Mouse (Mus musculus): ENCODE measurements at regions not wholly inside any gene's neighbourhood (a gene's known extent, or its start where the extent isn't known, plus 50 kb on each side); places are given as distances from the start of the nearest gene placed in this dataset.
A peak's percentile ranks its signal among the peaks of the same experiment; 100 is the strongest.

DNA sequence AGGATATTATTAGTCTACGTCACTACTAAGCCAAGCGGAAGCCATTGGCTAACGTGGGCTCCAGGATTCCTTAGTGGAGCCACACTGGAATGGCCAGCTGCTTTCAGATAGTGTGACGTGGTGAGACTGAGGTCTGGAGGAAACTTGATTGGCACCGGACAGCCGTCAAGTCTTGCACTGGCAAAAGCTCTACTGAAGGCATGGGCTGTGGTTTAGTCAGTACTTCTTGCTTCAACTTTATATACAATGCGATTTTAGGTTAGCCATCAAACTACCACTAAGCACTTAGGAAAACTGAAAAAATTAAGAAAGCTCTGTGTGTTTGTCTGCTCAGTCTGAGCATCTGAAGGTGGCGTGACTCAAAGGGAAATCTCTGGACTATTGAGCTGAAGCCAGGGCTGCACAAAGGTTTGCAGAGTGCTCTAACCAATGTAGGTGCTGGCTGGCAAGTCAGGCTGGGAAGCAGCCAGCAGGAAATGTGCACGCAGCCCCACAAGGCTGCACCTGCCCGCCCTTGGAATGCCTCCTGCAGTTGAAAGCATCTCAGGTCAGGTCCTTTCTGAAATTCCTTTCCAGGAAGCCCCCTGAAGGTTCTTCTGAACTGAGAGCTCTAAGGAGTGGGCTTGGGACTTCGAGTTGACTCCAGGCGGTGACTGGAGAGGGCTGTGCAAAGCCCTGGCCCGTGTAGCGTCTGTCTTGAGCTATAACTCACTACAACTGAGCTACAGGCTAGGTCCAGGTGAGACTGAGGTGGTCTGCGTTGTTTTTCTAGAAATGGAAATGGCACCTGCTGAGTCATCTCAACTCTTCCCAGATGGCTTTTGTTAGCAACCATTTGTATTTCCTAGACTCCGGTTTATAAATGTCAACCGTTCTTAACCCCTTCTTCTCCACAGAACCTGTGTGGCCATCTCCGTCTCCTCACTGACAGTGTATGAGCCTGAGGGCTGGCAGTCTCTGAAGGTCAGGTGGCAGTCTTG is 172.2 kb upstream of the Id2 start:
- no peak overlapping the region for H3K4me3 ChIP-seq (ENCODE audit: low read depth, low read length)
- H3K4me1 ChIP-seq (ENCODE audit: control insufficient read depth, insufficient read depth, low read length) = peaks cover 3% of the 10 kb centered on the region
- TF ChIP-seq CTCF (IDR thresholded peaks at IDR 0.05; ENCODE audit: low read depth, low read length) (no peak), EP300 (IDR thresholded peaks at IDR 0.05; ENCODE audit: insufficient read depth, low read depth, low read length) (no peak), POLR2A (IDR thresholded peaks at IDR 0.05; ENCODE audit: insufficient read depth, low read length) (no peak)
- H3K36me3 ChIP-seq (ENCODE audit: control insufficient read depth, insufficient read depth, low read length, poor library complexity, severe bottlenecking) = no peaks in the 10 kb centered on the region
- H3K9me3 ChIP-seq (replicated peaks; ENCODE audit: control insufficient read depth, insufficient read depth, low read length, poor library complexity, severe bottlenecking) = no peaks in the 10 kb centered on the region
- H3K27me3 ChIP-seq (ENCODE audit: control insufficient read depth, insufficient read depth, low read length, poor library complexity, severe bottlenecking) = no peaks in the 10 kb centered on the region
- H3K9ac ChIP-seq (ENCODE audit: low read depth, poor library complexity, severe bottlenecking) = no peak overlapping the region
- no peak overlapping the region for H3K27ac ChIP-seq (ENCODE audit: insufficient read depth, low read length)

DNA sequence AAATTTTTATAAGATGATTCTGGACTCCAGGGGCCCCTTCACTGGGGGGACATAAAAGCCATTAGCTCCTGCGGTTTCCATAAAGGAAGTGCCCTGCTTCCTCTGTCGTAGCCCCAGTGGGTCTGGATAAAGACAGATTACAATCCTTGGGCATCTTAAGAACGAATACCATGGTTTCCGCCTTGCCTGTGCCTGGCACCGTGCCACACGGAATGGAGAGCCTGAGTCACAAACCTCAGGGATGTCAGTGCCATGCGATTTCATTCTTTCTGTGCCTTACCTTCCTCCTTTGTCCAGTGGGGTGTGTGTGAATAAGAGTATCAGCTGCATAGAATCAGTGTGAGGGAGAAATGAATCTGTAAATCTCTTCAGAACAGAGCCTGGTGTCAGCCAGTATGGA is 171.4 kb upstream of the Id2 start:
- no peak for TF ChIP-seq POLR2A (IDR thresholded peaks at IDR 0.05; ENCODE audit: insufficient read depth, low read length)
- TF ChIP-seq EP300 (IDR thresholded peaks at IDR 0.05; ENCODE audit: insufficient read depth, low read depth, low read length) = no peak
- TF ChIP-seq CTCF (IDR thresholded peaks at IDR 0.05; ENCODE audit: low read depth, low read length) = no peak
- H3K9me3 ChIP-seq (replicated peaks; ENCODE audit: control insufficient read depth, insufficient read depth, low read length, poor library complexity, severe bottlenecking) = no peaks in the 10 kb centered on the region
- no peaks in the 10 kb centered on the region for H3K36me3 ChIP-seq (ENCODE audit: control insufficient read depth, insufficient read depth, low read length, poor library complexity, severe bottlenecking)
- H3K27ac ChIP-seq (ENCODE audit: insufficient read depth, low read length) = no peak overlapping the region
- H3K4me3 ChIP-seq (ENCODE audit: low read depth, low read length) = no peak overlapping the region
- H3K4me1 ChIP-seq (ENCODE audit: control insufficient read depth, insufficient read depth, low read length) = peaks cover 3% of the 10 kb centered on the region
- H3K27me3 ChIP-seq (ENCODE audit: control insufficient read depth, insufficient read depth, low read length, poor library complexity, severe bottlenecking) = no peaks in the 10 kb centered on the region
- no peak overlapping the region for H3K9ac ChIP-seq (ENCODE audit: low read depth, poor library complexity, severe bottlenecking)

GRCm38 (mm10) chr12:25267572-25268115 is 170.7 kb upstream of the Id2 start:
- H3K36me3 ChIP-seq (ENCODE audit: control insufficient read depth, insufficient read depth, low read length, poor library complexity, severe bottlenecking) = no peaks in the 10 kb centered on the region
- no peak overlapping the region for H3K9ac ChIP-seq (ENCODE audit: low read depth, poor library complexity, severe bottlenecking)
- TF ChIP-seq POLR2A (IDR thresholded peaks at IDR 0.05; ENCODE audit: insufficient read depth, low read length) (no peak), EP300 (IDR thresholded peaks at IDR 0.05; ENCODE audit: insufficient read depth, low read depth, low read length) (no peak), CTCF (IDR thresholded peaks at IDR 0.05; ENCODE audit: low read depth, low read length) (no peak)
- H3K27ac ChIP-seq (ENCODE audit: insufficient read depth, low read length) = no peak overlapping the region
- peaks cover 3% of the 10 kb centered on the region for H3K4me1 ChIP-seq (ENCODE audit: control insufficient read depth, insufficient read depth, low read length)
- H3K9me3 ChIP-seq (replicated peaks; ENCODE audit: control insufficient read depth, insufficient read depth, low read length, poor library complexity, severe bottlenecking) = no peaks in the 10 kb centered on the region
- H3K4me3 ChIP-seq (ENCODE audit: low read depth, low read length) = no peak overlapping the region
- H3K27me3 ChIP-seq (ENCODE audit: control insufficient read depth, insufficient read depth, low read length, poor library complexity, severe bottlenecking) = no peaks in the 10 kb centered on the region

DNA sequence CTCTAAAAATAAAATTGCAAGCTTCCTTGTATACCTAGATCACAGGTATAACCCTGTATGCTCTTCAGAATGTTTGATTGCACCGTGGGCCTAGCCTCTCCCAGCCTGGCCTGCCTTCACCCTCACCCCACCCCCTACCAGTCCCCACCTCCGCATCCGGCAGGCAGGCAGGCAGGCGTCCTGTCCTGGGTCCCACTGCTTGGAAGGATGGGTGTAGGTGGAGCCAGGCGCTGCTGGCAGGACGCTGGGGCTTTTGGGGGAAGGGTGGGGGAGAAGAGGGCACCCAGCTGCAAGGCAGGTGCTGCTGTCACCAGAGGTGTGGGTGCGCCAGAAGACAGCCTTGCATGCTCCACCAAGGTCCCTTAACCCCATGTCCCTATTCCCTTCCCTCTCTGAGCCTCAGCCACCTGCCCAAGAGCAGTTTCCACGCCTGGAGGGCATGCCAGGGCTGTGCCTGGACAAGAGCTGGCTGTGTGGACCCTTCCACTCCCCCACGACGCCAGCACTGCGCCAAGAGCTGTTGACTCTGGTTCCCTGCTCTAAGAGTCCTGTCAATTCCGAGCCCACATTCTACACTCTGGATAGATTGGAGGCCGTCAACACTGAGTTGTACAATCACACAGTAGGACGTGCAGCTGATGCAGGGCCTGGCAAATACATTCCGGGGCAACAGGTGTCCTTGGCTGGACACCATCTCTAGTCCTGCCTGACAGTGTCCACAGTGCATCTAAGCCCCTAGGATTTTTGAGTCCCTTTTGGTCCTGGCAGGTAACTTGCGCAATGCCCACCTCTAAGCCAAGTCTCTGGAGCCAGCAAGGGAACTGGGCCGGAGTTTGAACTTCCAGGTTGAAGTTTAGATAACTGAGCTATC is 170.0 kb upstream of the Id2 start:
- Histone ChIP-seq H3K27me3 (ENCODE audit: control insufficient read depth, insufficient read depth, low read length, poor library complexity, severe bottlenecking) (no peaks in the 10 kb centered on the region), H3K9me3 (replicated peaks; ENCODE audit: control insufficient read depth, insufficient read depth, low read length, poor library complexity, severe bottlenecking) (no peaks in the 10 kb centered on the region), H3K9ac (ENCODE audit: low read depth, poor library complexity, severe bottlenecking) (no peak overlapping the region), H3K36me3 (ENCODE audit: control insufficient read depth, insufficient read depth, low read length, poor library complexity, severe bottlenecking) (no peaks in the 10 kb centered on the region), H3K4me3 (ENCODE audit: low read depth, low read length) (no peak overlapping the region), H3K27ac (ENCODE audit: insufficient read depth, low read length) (no peak overlapping the region), H3K4me1 (ENCODE audit: control insufficient read depth, insufficient read depth, low read length) (peaks cover 3% of the 10 kb centered on the region)
- TF ChIP-seq POLR2A (IDR thresholded peaks at IDR 0.05; ENCODE audit: insufficient read depth, low read length) (no peak), EP300 (IDR thresholded peaks at IDR 0.05; ENCODE audit: insufficient read depth, low read depth, low read length) (no peak), CTCF (IDR thresholded peaks at IDR 0.05; ENCODE audit: low read depth, low read length) (no peak)

- H3K27ac ChIP-seq (ENCODE audit: insufficient read depth, low read length) = peak overlapping the region; percentile 5; the same call in 1 of the 2 replicates
These were observed 168.9 kb upstream of the Id2 start for GRCm38 (mm10) chr12:25265560-25266525.

More at GRCm38 (mm10) chr12:25265560-25266525, 168.9 kb upstream of the Id2 start:
- Histone ChIP-seq H3K36me3 (ENCODE audit: control insufficient read depth, insufficient read depth, low read length, poor library complexity, severe bottlenecking) (no peaks in the 10 kb centered on the region), H3K9ac (ENCODE audit: low read depth, poor library complexity, severe bottlenecking) (no peak overlapping the region), H3K9me3 (replicated peaks; ENCODE audit: control insufficient read depth, insufficient read depth, low read length, poor library complexity, severe bottlenecking) (no peaks in the 10 kb centered on the region), H3K27me3 (ENCODE audit: control insufficient read depth, insufficient read depth, low read length, poor library complexity, severe bottlenecking) (no peaks in the 10 kb centered on the region), H3K4me3 (ENCODE audit: low read depth, low read length) (no peak overlapping the region), H3K4me1 (ENCODE audit: control insufficient read depth, insufficient read depth, low read length) (peaks cover 3% of the 10 kb centered on the region)
- TF ChIP-seq EP300 (IDR thresholded peaks at IDR 0.05; ENCODE audit: insufficient read depth, low read depth, low read length) = no peak
